Mouse (Mus musculus): ENCODE measurements around the gene Rnf150. TPM values are rescaled to one million over a fixed set of nuclear protein-coding genes. Genes with fewer than 3 reads are reported as not detected.

Gene Rnf150
- polyA plus RNA-seq, 1 experiment from 2014 or later = 2.8 TPM

DNA sequence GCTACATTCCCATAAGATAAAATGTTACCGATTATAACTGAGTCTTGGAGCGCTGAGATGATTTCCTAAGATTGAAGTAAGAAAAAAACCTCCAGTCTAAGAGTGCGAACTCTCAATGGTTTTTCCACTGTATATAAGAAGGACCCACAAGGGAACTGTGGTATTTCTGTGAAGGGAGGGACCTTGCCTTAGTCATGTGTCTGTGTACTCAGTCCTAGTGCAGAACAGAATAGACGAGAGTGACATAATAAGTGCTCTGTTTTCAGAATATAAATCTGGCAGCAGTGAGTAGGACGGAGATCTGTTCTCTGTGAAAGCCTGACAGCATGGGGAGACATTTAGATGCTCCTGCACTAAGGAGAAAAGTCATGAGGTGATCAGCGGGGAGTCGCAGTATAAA is 169.6 kb downstream of the Rnf150 start:
- H3K27me3 ChIP-seq (ENCODE audit: control insufficient read depth, insufficient read depth, low read length) = no peaks in the 10 kb centered on the region
- no peaks in the 10 kb centered on the region for H3K36me3 ChIP-seq (ENCODE audit: control insufficient read depth, insufficient read depth, low read length)

GRCm38 (mm10) chr8:83035141-83035540 is 172.0 kb downstream of the Rnf150 start:
- Histone ChIP-seq H3K4me3 (ENCODE audit: low read depth, low read length) (no peak overlapping the region), H3K9me3 (ENCODE audit: control insufficient read depth, low read depth, low read length) (no peaks in the 10 kb centered on the region), H3K4me1 (ENCODE audit: control insufficient read depth, insufficient read depth, low read length) (0 out of 2 replicates have a peak, but pooled peaks cover 3% of the 10 kb centered on the region), H3K27me3 (ENCODE audit: control insufficient read depth, insufficient read depth, low read length) (no peaks in the 10 kb centered on the region), H3K9ac (replicated peaks; ENCODE audit: low read depth, low read length) (no peak overlapping the region), H3K36me3 (ENCODE audit: control insufficient read depth, insufficient read depth, low read length) (no peaks in the 10 kb centered on the region), H3K4me2 (replicated peaks; ENCODE audit: low read depth, low read length) (no peak overlapping the region), H3K27ac (ENCODE audit: low read length) (no peak overlapping the region)
- ATAC-seq (ENCODE audit: insufficient number of reproducible peaks, insufficient read depth, low FRiP score, low read depth) = no peak
- WGBS = 95% methylated on average over 5 of the region's 5 CpGs

More for the DNA sequence above, 169.6 kb downstream of the Rnf150 start:
- Histone ChIP-seq H3K9me3 (ENCODE audit: control insufficient read depth, low read depth, low read length) (no peaks in the 10 kb centered on the region), H3K4me1 (ENCODE audit: control insufficient read depth, insufficient read depth, low read length) (0 out of 2 replicates have a peak, but pooled peaks cover 3% of the 10 kb centered on the region), H3K4me3 (ENCODE audit: low read depth, low read length) (no peak overlapping the region), H3K4me2 (replicated peaks; ENCODE audit: low read depth, low read length) (no peak overlapping the region), H3K9ac (replicated peaks; ENCODE audit: low read depth, low read length) (no peak overlapping the region), H3K27ac (ENCODE audit: low read length) (no peak overlapping the region)
- ATAC-seq (ENCODE audit: insufficient number of reproducible peaks, insufficient read depth, low FRiP score, low read depth) = no peak
- WGBS = 45% methylated on average over 7 of the region's 7 CpGs

DNA sequence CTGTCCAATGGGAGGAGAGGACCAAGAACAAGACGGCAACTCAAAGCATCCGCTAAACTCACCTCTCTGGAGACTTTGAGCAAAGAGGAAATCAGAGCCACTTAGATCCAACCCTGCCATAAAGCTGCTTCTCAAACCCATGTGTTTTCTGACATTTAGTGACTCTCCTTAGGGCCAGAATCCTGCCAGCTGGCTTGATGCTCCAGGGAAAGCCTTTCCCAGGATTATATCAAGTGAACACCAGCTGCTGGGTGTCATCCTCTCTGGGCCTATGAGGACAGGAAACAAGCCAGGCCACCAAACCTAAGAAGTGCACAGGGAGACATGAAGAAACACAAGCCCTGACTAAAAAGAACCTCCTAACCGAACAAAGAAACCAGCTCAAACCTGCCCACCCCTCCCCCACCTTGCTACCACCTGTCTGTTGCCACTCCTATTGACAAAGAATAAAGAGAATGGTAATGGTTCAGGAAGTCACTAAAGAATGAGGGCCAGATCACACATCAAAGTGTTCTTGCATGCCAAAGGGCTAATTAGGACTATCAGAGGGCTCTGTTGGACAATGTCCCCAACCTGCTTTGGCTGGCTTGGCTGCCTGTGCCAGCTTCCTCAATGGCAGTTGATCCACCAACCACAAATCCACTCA is 173.5 kb downstream of the Rnf150 start:
- H3K9ac ChIP-seq (replicated peaks; ENCODE audit: low read depth, low read length) = no peak overlapping the region
- no peak overlapping the region for H3K4me3 ChIP-seq (ENCODE audit: low read depth, low read length)
- H3K27ac ChIP-seq (ENCODE audit: low read length) = no peak overlapping the region
- 59% methylated on average over 3 of the region's 3 CpGs for WGBS
- no peaks in the 10 kb centered on the region for H3K36me3 ChIP-seq (ENCODE audit: control insufficient read depth, insufficient read depth, low read length)
- no peaks in the 10 kb centered on the region for H3K27me3 ChIP-seq (ENCODE audit: control insufficient read depth, insufficient read depth, low read length)
- H3K4me1 ChIP-seq (ENCODE audit: control insufficient read depth, insufficient read depth, low read length) = 0 out of 2 replicates have a peak, but pooled peaks cover 3% of the 10 kb centered on the region
- H3K9me3 ChIP-seq (ENCODE audit: control insufficient read depth, low read depth, low read length) = no peaks in the 10 kb centered on the region
- H3K4me2 ChIP-seq (replicated peaks; ENCODE audit: low read depth, low read length) = no peak overlapping the region
- no peak for ATAC-seq (ENCODE audit: insufficient number of reproducible peaks, insufficient read depth, low FRiP score, low read depth)

DNA sequence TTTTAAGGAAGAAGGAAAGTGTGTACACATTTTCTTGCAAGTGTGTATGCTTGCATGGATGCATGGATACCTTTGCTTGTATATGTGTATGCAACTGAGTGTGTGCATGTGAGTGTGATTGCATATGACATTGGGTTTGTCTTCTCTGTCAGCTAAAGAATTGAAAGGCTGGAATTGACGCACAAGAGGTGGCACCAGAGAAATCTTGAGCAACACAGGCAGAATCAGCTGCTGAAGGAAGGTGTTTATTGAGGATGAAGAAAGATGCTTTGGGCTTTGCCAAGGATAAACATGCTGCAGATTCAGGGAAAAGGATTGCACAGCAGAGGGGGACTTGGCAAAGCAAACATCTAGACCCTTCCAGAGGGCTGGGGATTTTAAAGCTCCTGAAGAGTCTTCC is 174.2 kb downstream of the Rnf150 start:
- no peaks in the 10 kb centered on the region for H3K27me3 ChIP-seq (ENCODE audit: control insufficient read depth, insufficient read depth, low read length)
- no peak for ATAC-seq (ENCODE audit: insufficient number of reproducible peaks, insufficient read depth, low FRiP score, low read depth)
- 88% methylated on average over 1 of the region's 1 CpGs for WGBS
- no peaks in the 10 kb centered on the region for H3K36me3 ChIP-seq (ENCODE audit: control insufficient read depth, insufficient read depth, low read length)
- no peak overlapping the region for H3K4me2 ChIP-seq (replicated peaks; ENCODE audit: low read depth, low read length)
- H3K27ac ChIP-seq (ENCODE audit: low read length) = no peak overlapping the region
- H3K9me3 ChIP-seq (ENCODE audit: control insufficient read depth, low read depth, low read length) = no peaks in the 10 kb centered on the region
- 0 out of 2 replicates have a peak, but pooled peaks cover 3% of the 10 kb centered on the region for H3K4me1 ChIP-seq (ENCODE audit: control insufficient read depth, insufficient read depth, low read length)
- H3K9ac ChIP-seq (replicated peaks; ENCODE audit: low read depth, low read length) = no peak overlapping the region
- H3K4me3 ChIP-seq (ENCODE audit: low read depth, low read length) = no peak overlapping the region

DNA sequence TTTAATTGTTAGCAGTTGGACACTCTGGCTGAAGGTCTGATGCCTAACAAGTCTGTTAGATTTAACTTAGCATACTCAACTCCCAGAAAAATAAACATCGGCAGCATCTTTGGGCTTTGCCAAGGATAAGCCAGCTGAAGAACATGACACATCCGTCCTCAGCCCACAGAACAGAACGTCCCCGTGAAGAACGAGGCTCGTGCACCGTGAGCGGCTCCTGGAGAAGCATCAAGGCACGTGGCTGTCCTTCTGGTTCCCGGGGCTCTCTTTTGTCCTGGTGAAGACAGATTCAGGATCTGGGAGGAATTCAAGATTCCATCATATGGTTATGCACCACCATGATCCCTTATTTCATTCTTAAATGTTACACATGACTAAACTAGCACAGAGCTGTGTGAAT is 175.4 kb downstream of the Rnf150 start:
- H3K9me3 ChIP-seq (ENCODE audit: control insufficient read depth, low read depth, low read length) = no peaks in the 10 kb centered on the region
- H3K27me3 ChIP-seq (ENCODE audit: control insufficient read depth, insufficient read depth, low read length) = no peaks in the 10 kb centered on the region
- WGBS = 76% methylated on average over 10 of the region's 10 CpGs
- no peak overlapping the region for H3K27ac ChIP-seq (ENCODE audit: low read length)
- H3K9ac ChIP-seq (replicated peaks; ENCODE audit: low read depth, low read length) = no peak overlapping the region
- H3K4me2 ChIP-seq (replicated peaks; ENCODE audit: low read depth, low read length) = no peak overlapping the region
- ATAC-seq (ENCODE audit: insufficient number of reproducible peaks, insufficient read depth, low FRiP score, low read depth) = no peak
- H3K4me1 ChIP-seq (ENCODE audit: control insufficient read depth, insufficient read depth, low read length) = 0 out of 2 replicates have a peak, but pooled peaks cover 3% of the 10 kb centered on the region
- no peak overlapping the region for H3K4me3 ChIP-seq (ENCODE audit: low read depth, low read length)
- H3K36me3 ChIP-seq (ENCODE audit: control insufficient read depth, insufficient read depth, low read length) = no peaks in the 10 kb centered on the region; the same call in 1 of the 2 replicates

- Histone ChIP-seq H3K4me2 (replicated peaks; ENCODE audit: low read depth, low read length) (no peak overlapping the region), H3K36me3 (ENCODE audit: control insufficient read depth, insufficient read depth, low read length) (no peaks in the 10 kb centered on the region; the same call in 1 of the 2 replicates), H3K4me3 (ENCODE audit: low read depth, low read length) (no peak overlapping the region), H3K27ac (ENCODE audit: low read length) (no peak overlapping the region), H3K27me3 (ENCODE audit: control insufficient read depth, insufficient read depth, low read length) (no peaks in the 10 kb centered on the region), H3K9me3 (ENCODE audit: control insufficient read depth, low read depth, low read length) (no peaks in the 10 kb centered on the region), H3K4me1 (ENCODE audit: control insufficient read depth, insufficient read depth, low read length) (0 out of 2 replicates have a peak, but pooled peaks cover 2% of the 10 kb centered on the region), H3K9ac (replicated peaks; ENCODE audit: low read depth, low read length) (no peak overlapping the region)
- WGBS = 76% methylated on average over 4 of the region's 4 CpGs
- no peak for ATAC-seq (ENCODE audit: insufficient number of reproducible peaks, insufficient read depth, low FRiP score, low read depth)
Measured at GRCm38 (mm10) chr8:83041440-83041839, 178.3 kb downstream of the Rnf150 start.

GRCm38 (mm10) chr8:83046912-83047311 is 183.8 kb downstream of the Rnf150 start:
- Histone ChIP-seq H3K27me3 (ENCODE audit: control insufficient read depth, insufficient read depth, low read length) (no peaks in the 10 kb centered on the region), H3K36me3 (ENCODE audit: control insufficient read depth, insufficient read depth, low read length) (no peaks in the 10 kb centered on the region; the same call in 1 of the 2 replicates), H3K9ac (replicated peaks; ENCODE audit: low read depth, low read length) (no peak overlapping the region), H3K9me3 (ENCODE audit: control insufficient read depth, low read depth, low read length) (no peaks in the 10 kb centered on the region), H3K27ac (ENCODE audit: low read length) (no peak overlapping the region), H3K4me1 (ENCODE audit: control insufficient read depth, insufficient read depth, low read length) (0 out of 2 replicates have a peak, but pooled peaks cover 2% of the 10 kb centered on the region), H3K4me2 (replicated peaks; ENCODE audit: low read depth, low read length) (no peak overlapping the region), H3K4me3 (ENCODE audit: low read depth, low read length) (no peak overlapping the region)
- WGBS = 82% methylated on average over 9 of the region's 9 CpGs
- ATAC-seq (ENCODE audit: insufficient number of reproducible peaks, insufficient read depth, low FRiP score, low read depth) = no peak

DNA sequence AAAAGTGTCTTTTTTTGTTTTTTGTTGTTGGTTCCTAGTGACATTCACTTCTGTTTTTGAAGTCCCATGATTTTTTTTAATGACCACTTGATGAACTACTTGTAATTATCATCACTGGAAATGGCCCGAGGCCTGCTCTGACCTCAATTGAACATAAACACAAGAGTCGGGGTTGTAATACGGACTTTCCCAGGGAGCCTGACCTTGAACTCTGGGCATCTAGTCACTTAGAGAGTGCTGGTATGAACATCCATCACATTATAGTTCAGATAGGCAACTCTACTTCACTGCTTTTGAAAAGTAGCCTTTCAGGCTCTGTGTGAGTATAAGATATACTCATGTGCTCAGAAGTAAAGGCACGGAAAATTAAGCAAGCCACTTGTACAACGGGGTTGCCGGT is 185.4 kb downstream of the Rnf150 start:
- WGBS = 47% methylated on average over 6 of the region's 6 CpGs
- ATAC-seq (ENCODE audit: insufficient number of reproducible peaks, insufficient read depth, low FRiP score, low read depth) = no peak

More for the DNA sequence above, 185.4 kb downstream of the Rnf150 start:
- Histone ChIP-seq H3K27me3 (ENCODE audit: control insufficient read depth, insufficient read depth, low read length) (no peaks in the 10 kb centered on the region), H3K4me3 (ENCODE audit: low read depth, low read length) (no peak overlapping the region), H3K4me2 (replicated peaks; ENCODE audit: low read depth, low read length) (no peak overlapping the region), H3K36me3 (ENCODE audit: control insufficient read depth, insufficient read depth, low read length) (no peaks in the 10 kb centered on the region), H3K9ac (replicated peaks; ENCODE audit: low read depth, low read length) (no peak overlapping the region), H3K9me3 (ENCODE audit: control insufficient read depth, low read depth, low read length) (no peaks in the 10 kb centered on the region), H3K4me1 (ENCODE audit: control insufficient read depth, insufficient read depth, low read length) (0 out of 2 replicates have a peak, but pooled peaks cover 2% of the 10 kb centered on the region), H3K27ac (ENCODE audit: low read length) (no peak overlapping the region)
